Mouse (Mus musculus) forebrain, embryonic 14.5 days (tissue): Measurements from ENCODE around the gene Syt2. TPM values are rescaled to one million over a fixed set of nuclear protein-coding genes. Genes with fewer than 3 reads are reported as not detected.

Source experiments
- ATAC-seq: fragments of 200-750 bp; cut with Nextera tagmentation; 2 replicates; pipeline ENCODE4 v1.8.0; 2017; ENCODE audit warnings: mild to moderate bottlenecking, moderate library complexity
- DNase-seq: peaks from one replicate; pipeline ENCODE4 v3.0.0-alpha.2; 2015; ENCODE audit warnings: low spot score
- H3K27ac ChIP-seq: fragments of 300-500 bp; sonication (generic); 2 replicates; pipeline ENCODE4 v1.5.1; 2014; ENCODE audit warnings: low read depth, mild to moderate bottlenecking, control low read depth, low read length, moderate library complexity
- H3K27me3 ChIP-seq: fragments of 300-500 bp; sonication (generic); replicated peaks from 2 replicates; pipeline ENCODE4 v1.6.1; 2014; ENCODE audit warnings: low read length, control low read depth, mixed read lengths; ENCODE audit not compliant: control insufficient read depth, insufficient read depth
- H3K36me3 ChIP-seq: fragments of 300-500 bp; sonication (generic); 2 replicates; pipeline ENCODE4 v1.6.1; 2014; ENCODE audit warnings: low read length, control low read depth; ENCODE audit not compliant: control insufficient read depth, insufficient read depth
- H3K4me1 ChIP-seq: fragments of 300-500 bp; sonication (generic); 2 replicates; pipeline ENCODE4 v1.6.1; 2014; ENCODE audit warnings: antibody characterized with exemption, low read length, control low read depth; ENCODE audit not compliant: control insufficient read depth, insufficient read depth
- H3K4me2 ChIP-seq: fragments of 300-500 bp; sonication (generic); 2 replicates; pipeline ENCODE4 v1.6.1; 2014; ENCODE audit warnings: mild to moderate bottlenecking, control low read depth, low read length
- H3K4me3 ChIP-seq: fragments of 300-500 bp; sonication (generic); 2 replicates; pipeline ENCODE4 v1.5.1; 2014; ENCODE audit warnings: low read depth, low read length, control low read depth
- H3K9ac ChIP-seq: fragments of 300-500 bp; sonication (generic); 2 replicates; pipeline ENCODE4 v1.6.1; 2014; ENCODE audit warnings: mild to moderate bottlenecking, low read length, control low read depth, moderate library complexity
- H3K9me3 ChIP-seq: fragments of 300-500 bp; sonication (generic); replicated peaks from 2 replicates; pipeline ENCODE4 v1.6.1; 2016; ENCODE audit warnings: low read length, control low read depth, mixed read lengths; ENCODE audit not compliant: control insufficient read depth
- WGBS: fragments of 180-500 bp; shearing (Covaris S2); extraction: QIAGEN DNeasy Blood & Tissue Kit; methylation state at CpG from one replicate; pipeline ENCODE4 v1.1.7; 2014; 5-methylcytosine and 5-hydroxymethylcytosine counted together
- polyA plus RNA-seq: library from polyadenylated mRNA; unstranded; fragments of >200 nt; fragmentation: Nextera tagmentation; extraction: Ambion mirVana; gene quantifications from 2 replicates; pipeline ENCODE4 v1.2.1, GENCODE M21; 2014

Syt2 gene
- polyA plus RNA-seq, 1 experiment from 2014 or later: 1.2 TPM

DNA sequence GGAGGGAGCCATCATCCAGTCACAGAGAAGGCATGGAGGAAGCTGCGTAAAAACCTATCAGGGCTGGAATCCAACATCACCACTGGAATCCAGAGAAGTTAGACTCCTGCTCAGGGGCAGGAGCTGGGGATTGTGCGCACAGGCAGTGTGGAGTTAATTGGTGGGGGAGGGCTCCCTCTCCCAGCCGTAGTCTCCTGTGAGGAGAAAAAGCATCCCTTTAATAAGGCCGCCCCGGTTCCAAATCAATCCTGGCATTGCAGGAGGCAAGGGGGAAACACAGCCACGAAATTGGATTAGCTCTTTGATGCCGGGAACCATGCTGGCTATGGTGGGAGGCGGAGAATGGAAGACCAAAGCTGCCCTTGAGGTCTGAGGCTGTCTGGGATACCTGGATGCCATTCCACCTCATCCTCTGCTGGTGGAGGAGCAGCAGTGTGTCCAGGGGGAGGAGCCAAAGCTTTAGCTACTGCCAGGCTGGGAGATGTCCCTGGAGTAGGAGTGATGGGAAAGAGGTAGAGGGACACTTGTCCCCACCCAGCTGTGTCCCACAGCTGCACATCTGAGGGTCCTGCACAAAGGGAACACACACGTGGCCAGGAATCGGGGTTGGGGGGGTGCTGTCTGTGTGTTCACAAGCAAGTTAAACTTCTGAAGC lies 7.3 kb downstream of the Syt2 start:
- H3K4me2 ChIP-seq: no peak overlapping the region
- no peak overlapping the region for H3K27ac ChIP-seq

DNA sequence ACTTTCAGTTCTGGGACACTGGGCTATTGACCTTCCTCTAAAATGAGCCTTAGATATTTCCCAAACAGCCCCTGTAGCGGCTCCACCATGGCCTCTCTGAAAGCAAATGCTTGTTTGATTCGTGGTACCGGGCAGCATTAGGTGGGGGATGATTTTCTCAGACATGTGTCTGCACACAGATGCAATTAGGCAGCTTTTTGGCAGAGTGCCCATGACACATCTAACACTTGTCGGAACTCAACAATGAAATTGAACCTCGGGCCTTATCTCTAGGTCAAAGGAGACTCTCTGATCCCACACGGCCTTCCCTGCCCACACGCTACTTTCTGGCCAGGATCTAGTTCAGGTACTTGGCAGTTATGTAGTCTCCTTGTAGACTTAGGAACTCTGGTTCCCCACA lies 12.4 kb downstream of the Syt2 start:
- H3K27ac ChIP-seq: no peak overlapping the region
- ATAC-seq (no peak), DNase-seq (no peak)
- no peak overlapping the region for H3K4me3 ChIP-seq
- H3K9ac ChIP-seq: no peak overlapping the region
- H3K27me3 ChIP-seq: 0 out of 2 replicates have a peak, but pooled peaks cover 3% of the 10 kb centered on the region
- H3K4me1 ChIP-seq: no peaks in the 10 kb centered on the region
- H3K4me2 ChIP-seq: no peak overlapping the region
- no peaks in the 10 kb centered on the region for H3K9me3 ChIP-seq
- 47% methylated on average over 7 of the region's 7 CpGs for WGBS
- H3K36me3 ChIP-seq: no peaks in the 10 kb centered on the region

More for the DNA sequence above, 7.3 kb downstream of the Syt2 start:
- H3K4me1 ChIP-seq: peaks cover 9% of the 10 kb centered on the region
- no peaks in the 10 kb centered on the region for H3K36me3 ChIP-seq
- DNase-seq (no peak), ATAC-seq (no peak; the same call in 1 of the 2 replicates)
- WGBS: 5% methylated on average over 10 of the region's 10 CpGs
- H3K9me3 ChIP-seq: no peaks in the 10 kb centered on the region
- H3K4me3 ChIP-seq: no peak overlapping the region
- no peak overlapping the region for H3K9ac ChIP-seq
- H3K27me3 ChIP-seq: peaks cover 11% of the 10 kb centered on the region

DNA sequence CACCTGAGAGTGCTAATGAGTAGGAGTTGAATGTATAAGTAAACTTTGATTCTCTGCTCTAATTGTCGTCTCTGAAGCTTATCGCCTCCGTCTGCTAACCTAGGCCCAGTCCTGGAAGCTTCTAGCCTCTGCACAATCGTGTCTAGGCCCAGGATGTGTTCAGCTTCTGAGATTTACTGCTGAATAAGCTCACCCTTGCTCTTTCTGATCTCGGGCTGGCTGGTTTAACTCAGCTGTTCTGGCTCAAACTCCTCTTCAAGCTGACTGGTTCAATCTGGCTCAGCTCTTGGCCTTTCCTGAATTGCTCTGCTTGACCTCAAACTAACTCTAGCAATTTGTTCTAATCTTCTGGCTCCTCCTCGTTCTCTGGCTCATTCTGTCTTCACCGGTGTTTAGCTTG lies 13.7 kb downstream of the Syt2 start:
- H3K27ac ChIP-seq: no peak overlapping the region
- no peaks in the 10 kb centered on the region for H3K4me1 ChIP-seq
- no peak overlapping the region for H3K4me2 ChIP-seq
- no peaks in the 10 kb centered on the region for H3K27me3 ChIP-seq
- ATAC-seq: no peak
- no peak overlapping the region for H3K4me3 ChIP-seq
- no peaks in the 10 kb centered on the region for H3K9me3 ChIP-seq
- DNase-seq: no peak
- no peaks in the 10 kb centered on the region for H3K36me3 ChIP-seq
- WGBS: 70% methylated on average over 7 of the region's 7 CpGs
- no peak overlapping the region for H3K9ac ChIP-seq

DNA sequence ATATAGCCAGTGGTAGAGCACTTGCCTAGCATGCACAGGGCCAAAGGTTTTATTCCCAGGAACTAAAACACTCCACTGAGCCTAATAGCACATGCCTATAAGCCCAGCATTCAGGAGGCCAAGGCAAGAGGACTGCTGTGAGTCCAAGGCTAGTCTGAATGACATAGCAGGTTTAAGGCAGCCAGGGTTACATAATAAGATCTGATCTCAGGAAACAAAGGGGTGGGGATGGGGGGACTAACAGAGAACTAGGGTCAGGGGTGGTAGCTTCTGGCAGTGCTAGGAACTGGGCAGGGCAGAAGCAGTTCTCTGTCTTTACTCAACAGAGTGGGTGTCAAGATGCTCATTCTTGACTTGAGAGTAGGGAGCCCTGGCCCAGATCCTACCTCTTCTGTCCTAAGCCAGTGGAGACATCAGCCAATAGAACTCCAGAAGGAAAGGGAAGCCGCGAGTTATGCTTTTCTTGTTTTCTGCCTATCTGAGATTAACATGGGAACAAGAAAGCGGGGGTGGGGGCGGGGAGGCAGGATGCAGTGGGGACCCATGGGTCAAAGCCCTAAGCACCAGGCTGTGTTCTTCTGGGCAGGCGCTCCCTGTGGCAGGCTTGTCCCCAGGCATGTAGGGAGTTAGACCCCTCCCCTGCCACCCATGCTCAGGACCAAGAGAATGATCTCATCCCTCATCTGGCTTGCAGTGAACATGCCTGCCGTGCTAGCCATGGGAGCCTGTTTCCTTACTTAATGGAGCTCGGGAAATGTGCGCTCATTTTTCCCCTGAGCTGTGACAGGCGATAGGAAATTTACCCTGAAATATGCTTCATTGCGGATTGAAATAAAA lies 25.0 kb downstream of the Syt2 start:
- 82% methylated on average over 10 of the region's 10 CpGs for WGBS
- no peaks in the 10 kb centered on the region for H3K9me3 ChIP-seq
- ATAC-seq (no peak), DNase-seq (no peak)
- no peaks in the 10 kb centered on the region for H3K36me3 ChIP-seq
- H3K9ac ChIP-seq: no peak overlapping the region
- no peak overlapping the region for H3K27ac ChIP-seq
- H3K4me2 ChIP-seq: no peak overlapping the region
- no peak overlapping the region for H3K4me3 ChIP-seq
- no peaks in the 10 kb centered on the region for H3K4me1 ChIP-seq
- no peaks in the 10 kb centered on the region for H3K27me3 ChIP-seq

DNA sequence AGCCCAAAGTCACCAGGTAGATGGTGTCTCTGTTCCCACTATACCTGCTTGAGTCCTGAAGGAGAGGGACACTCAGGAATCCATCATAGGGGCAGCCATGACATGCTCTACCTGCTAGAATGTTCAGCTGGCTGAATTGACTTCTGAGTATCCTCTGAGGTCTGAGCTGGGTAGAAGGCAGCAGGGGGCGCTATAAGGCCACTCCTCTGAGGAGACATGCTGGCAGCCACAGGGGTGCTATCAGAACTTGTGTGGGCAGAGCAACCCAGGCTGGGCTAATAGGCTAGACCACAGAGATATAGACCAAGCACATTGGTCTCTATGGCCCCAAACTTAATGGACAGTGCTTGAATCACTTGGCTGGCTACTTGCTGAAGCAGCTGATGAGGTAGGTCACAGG lies 27.8 kb downstream of the Syt2 start:
- H3K9ac ChIP-seq: no peak overlapping the region
- H3K4me2 ChIP-seq: no peak overlapping the region
- 4% methylated on average over 1 of the region's 1 CpGs for WGBS
- no peaks in the 10 kb centered on the region for H3K9me3 ChIP-seq
- H3K4me1 ChIP-seq: no peaks in the 10 kb centered on the region
- no peak for ATAC-seq
- no peak overlapping the region for H3K4me3 ChIP-seq
- no peak overlapping the region for H3K27ac ChIP-seq
- no peak for DNase-seq
- H3K36me3 ChIP-seq: no peaks in the 10 kb centered on the region
- H3K27me3 ChIP-seq: no peaks in the 10 kb centered on the region

DNA sequence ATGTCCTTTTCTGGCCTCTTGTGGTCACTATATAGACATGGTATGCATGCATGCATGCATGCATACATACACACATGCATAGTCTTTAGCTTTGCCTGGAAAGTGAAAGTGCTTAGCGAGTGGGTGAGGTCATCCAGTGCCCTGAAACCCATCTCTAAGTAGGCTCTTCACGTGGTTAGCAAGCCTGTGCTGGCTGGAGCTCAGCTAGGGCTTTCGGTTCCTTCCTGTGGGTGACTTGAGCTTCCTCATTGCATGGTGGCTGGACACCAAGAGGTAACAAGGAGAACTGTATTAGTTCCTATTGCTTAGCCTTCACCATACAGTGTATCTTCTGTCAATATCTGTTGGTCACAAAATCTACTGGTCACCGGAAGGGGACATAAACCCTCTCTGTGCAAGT lies 33.0 kb downstream of the Syt2 start:
- WGBS: 79% methylated on average over 4 of the region's 4 CpGs
- ATAC-seq (no peak), DNase-seq (no peak)
- H3K9me3 ChIP-seq: no peaks in the 10 kb centered on the region
- no peak overlapping the region for H3K9ac ChIP-seq
- no peaks in the 10 kb centered on the region for H3K27me3 ChIP-seq
- H3K4me3 ChIP-seq: no peak overlapping the region
- H3K4me1 ChIP-seq: no peaks in the 10 kb centered on the region
- H3K27ac ChIP-seq: no peak overlapping the region
- H3K4me2 ChIP-seq: no peak overlapping the region
- no peaks in the 10 kb centered on the region for H3K36me3 ChIP-seq

DNA sequence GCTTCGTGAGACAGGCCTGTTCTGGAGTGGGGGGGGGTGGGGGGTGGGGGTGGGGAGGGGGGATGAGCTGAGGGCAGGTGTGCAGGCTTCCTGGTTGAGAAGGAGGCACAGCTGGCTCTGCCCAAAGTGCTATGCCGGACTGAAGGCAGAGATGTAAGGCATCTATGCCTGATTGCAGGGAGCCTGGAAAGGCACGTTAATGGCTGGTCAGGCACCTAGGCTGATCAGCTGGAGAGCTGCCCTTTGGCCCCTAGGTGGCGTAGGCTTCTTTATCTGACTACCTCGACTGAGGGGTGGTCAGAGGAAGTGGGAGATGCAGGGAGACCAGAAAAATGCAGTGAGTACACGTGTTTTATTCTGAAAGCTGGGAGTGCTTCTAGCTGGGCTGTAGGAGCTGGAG lies 34.1 kb downstream of the Syt2 start:
- Histone ChIP-seq H3K4me3 (no peak overlapping the region), H3K4me2 (no peak overlapping the region), H3K9me3 (no peaks in the 10 kb centered on the region), H3K36me3 (no peaks in the 10 kb centered on the region), H3K27me3 (no peaks in the 10 kb centered on the region), H3K4me1 (no peaks in the 10 kb centered on the region), H3K9ac (no peak overlapping the region), H3K27ac (no peak overlapping the region)
- WGBS: 20% methylated on average over 6 of the region's 6 CpGs
- no peak for ATAC-seq
- DNase-seq: no peak

DNA sequence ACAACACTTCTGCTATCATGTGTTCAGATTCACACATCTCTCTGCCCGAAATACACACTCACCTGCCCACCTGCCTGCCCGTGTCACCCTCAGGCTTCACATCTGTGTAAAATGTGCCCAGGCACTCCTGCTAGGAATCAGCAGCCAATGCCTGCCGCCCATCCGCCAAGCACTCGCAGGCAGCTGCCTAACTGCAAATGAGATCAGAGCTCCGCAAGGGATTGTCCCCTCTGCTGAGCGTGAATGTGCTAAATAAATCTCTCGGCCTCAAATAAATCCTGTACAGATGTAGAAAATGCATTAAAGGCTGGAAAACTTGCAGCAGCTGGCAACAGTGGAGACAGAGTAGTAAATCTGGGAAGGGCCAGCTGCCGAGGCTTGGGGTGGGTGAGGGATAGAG lies 36.0 kb downstream of the Syt2 start:
- Histone ChIP-seq H3K4me1 (no peaks in the 10 kb centered on the region), H3K9ac (no peak overlapping the region), H3K9me3 (no peaks in the 10 kb centered on the region), H3K27me3 (no peaks in the 10 kb centered on the region), H3K4me3 (no peak overlapping the region), H3K4me2 (no peak overlapping the region), H3K36me3 (no peaks in the 10 kb centered on the region), H3K27ac (no peak overlapping the region)
- 61% methylated on average over 9 of the region's 9 CpGs for WGBS
- ATAC-seq (no peak; the same call in 1 of the 2 replicates), DNase-seq (peak; percentile 25)

DNA sequence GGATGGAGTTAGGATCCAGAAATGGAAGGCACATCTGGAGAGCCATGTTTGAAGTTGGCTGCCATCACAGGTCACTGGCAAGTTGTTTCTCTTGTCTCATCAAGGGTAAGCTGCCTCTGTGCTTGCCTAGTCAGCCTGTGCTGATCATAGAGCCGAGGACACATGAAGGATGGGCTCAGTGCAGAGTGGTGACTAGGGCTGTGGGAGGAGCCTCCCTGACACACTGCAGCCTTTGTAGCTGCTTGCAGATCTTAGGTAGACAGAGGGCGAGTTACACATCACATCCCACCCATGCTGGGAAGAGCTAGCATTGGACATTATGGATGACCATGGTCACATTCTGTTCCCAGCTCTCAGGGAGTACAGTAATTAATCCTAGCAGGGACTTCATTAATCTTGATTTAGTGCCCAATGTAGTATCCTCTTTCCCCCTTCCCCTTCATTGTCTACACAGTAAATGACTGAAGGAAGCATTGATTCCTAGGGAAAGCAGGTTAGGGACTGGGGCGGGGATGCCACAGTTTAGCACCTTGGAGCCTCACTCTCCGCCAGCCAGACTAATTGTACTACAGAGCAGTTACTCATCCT lies 40.5 kb downstream of the Syt2 start:
- Histone ChIP-seq H3K27me3 (no peaks in the 10 kb centered on the region), H3K36me3 (no peaks in the 10 kb centered on the region), H3K4me1 (no peaks in the 10 kb centered on the region), H3K4me2 (no peak overlapping the region), H3K4me3 (no peak overlapping the region), H3K27ac (no peak overlapping the region), H3K9me3 (no peaks in the 10 kb centered on the region), H3K9ac (no peak overlapping the region)
- DNase-seq (no peak), ATAC-seq (no peak)
- WGBS: 71% methylated on average over 4 of the region's 4 CpGs
